Mouse (Mus musculus): ENCODE data around the gene Phf21b.
"Not testable (repeated sequence)": the region's sequence is repeated elsewhere in the genome, so short reads cannot be mapped to it uniquely, and the experiment has no call there.

The Phf21b gene

GRCm38 (mm10) chr15:84772191-84773111 is 83.4 kb downstream of the Phf21b start:
- peak; percentile 41 for DNase-seq (ENCODE audit: low read depth)

GRCm38 (mm10) chr15:84769641-84770341 is 86.1 kb downstream of the Phf21b start:
- no peak for DNase-seq (ENCODE audit: low read depth)

GRCm38 (mm10) chr15:84768531-84768930 is 87.3 kb downstream of the Phf21b start:
- DNase-seq (ENCODE audit: low read depth): not testable (repeated sequence)

- DNase-seq (ENCODE audit: low read depth): no peak
These were observed 89.2 kb downstream of the Phf21b start for GRCm38 (mm10) chr15:84766621-84767020.

GRCm38 (mm10) chr15:84763423-84763812 is 92.4 kb downstream of the Phf21b start:
- no peak for DNase-seq (ENCODE audit: low read depth)

GRCm38 (mm10) chr15:84762712-84763422 is 93.0 kb downstream of the Phf21b start:
- DNase-seq (ENCODE audit: low read depth): no peak

GRCm38 (mm10) chr15:84758493-84758892 is 97.4 kb downstream of the Phf21b start:
- DNase-seq (ENCODE audit: low read depth): peak; percentile 55

GRCm38 (mm10) chr15:84756426-84756825 is 99.4 kb downstream of the Phf21b start:
- DNase-seq (ENCODE audit: low read depth): no peak

- DNase-seq (ENCODE audit: low read depth): peak; percentile 67
These were observed 100.9 kb downstream of the Phf21b start for GRCm38 (mm10) chr15:84754987-84755386.

- DNase-seq (ENCODE audit: low read depth): no peak
These were observed 110.0 kb downstream of the Phf21b start for GRCm38 (mm10) chr15:84745831-84746230.

- DNase-seq (ENCODE audit: low read depth): no peak
These were observed 111.5 kb downstream of the Phf21b start for GRCm38 (mm10) chr15:84744308-84744707.

GRCm38 (mm10) chr15:84743347-84743746 is 112.5 kb downstream of the Phf21b start:
- no peak for DNase-seq (ENCODE audit: low read depth)

GRCm38 (mm10) chr15:84741573-84741972 is 114.3 kb downstream of the Phf21b start:
- DNase-seq (ENCODE audit: low read depth): no peak

GRCm38 (mm10) chr15:84738246-84738645 is 117.6 kb downstream of the Phf21b start:
- DNase-seq (ENCODE audit: low read depth): no peak

- DNase-seq (ENCODE audit: low read depth): no peak
These were observed 118.9 kb downstream of the Phf21b start for GRCm38 (mm10) chr15:84736994-84737346.

GRCm38 (mm10) chr15:84736346-84736993 is 119.4 kb downstream of the Phf21b start:
- no peak for DNase-seq (ENCODE audit: low read depth)

All from induced T-regulatory cell, adult 2 months (primary cell).